Mouse (Mus musculus) spleen, adult 18-20 months (tissue): Measurements from ENCODE around the gene Tsku.

Source experiments
- DNase-seq, 2 experiments: peaks; one replicate each; pipeline ENCODE4 v3.0.0; 2022; ENCODE audit warnings: mixed read lengths in 2 of 2

Tsku gene

DNA sequence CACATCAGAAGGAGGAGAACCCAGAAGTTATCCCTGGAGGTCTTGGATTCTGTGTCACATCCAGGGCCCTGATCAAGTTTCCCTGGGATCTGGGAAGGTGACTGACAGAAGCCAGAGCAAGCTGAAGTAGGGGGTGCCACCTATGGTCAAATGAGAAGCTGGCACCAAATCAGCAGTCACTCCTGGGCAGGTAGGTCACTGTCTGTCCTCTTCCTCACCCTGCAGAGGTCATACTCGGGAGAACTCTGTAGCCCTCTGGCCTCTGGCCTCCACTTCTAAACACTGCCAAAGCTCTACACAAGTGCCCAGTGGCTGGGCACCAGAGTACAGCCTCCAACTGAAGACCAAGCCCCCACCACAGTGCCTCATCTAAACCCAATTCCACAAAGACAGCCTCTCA, 3.1 kb downstream of the Tsku start:
- no peak for DNase-seq

DNA sequence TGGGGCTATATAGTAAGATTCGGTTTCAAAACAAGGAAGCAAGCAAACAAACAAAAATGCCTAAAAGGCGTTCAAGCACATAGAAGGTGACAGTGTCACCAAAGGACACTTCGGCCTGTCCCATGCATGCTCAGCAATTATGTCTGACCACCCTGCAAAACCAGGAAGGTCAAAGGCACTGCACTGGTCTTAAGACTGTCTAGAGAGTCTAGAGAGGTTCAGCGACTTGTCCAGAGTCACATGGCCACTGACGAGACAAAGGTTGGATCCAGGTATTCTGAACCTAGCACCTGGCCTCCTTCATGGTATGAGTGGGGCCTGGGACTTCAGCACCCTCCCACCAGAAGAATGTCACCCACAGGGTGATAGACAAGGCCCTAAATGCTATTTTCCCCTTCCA, 3.8 kb downstream of the Tsku start:
- no peak for DNase-seq

DNA sequence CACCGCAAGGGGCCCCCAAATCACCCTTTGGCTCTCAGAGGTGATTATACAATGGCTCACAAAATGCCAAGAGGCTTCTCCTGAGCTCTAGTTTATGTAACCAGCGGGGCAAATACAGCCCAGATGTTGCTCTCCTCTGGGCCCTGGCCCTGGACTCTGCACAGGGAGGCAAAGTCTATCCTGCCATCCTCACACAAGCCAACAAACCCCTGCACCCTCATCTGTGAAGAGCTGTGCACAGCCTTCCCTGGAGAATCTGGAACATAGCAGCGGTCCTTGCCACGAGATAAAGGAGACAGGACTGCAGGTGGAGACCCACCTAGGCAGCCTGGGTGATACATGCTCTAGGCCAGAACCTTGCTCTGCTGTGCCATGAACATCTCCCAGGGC, 6.2 kb downstream of the Tsku start:
- no peak for DNase-seq

DNA sequence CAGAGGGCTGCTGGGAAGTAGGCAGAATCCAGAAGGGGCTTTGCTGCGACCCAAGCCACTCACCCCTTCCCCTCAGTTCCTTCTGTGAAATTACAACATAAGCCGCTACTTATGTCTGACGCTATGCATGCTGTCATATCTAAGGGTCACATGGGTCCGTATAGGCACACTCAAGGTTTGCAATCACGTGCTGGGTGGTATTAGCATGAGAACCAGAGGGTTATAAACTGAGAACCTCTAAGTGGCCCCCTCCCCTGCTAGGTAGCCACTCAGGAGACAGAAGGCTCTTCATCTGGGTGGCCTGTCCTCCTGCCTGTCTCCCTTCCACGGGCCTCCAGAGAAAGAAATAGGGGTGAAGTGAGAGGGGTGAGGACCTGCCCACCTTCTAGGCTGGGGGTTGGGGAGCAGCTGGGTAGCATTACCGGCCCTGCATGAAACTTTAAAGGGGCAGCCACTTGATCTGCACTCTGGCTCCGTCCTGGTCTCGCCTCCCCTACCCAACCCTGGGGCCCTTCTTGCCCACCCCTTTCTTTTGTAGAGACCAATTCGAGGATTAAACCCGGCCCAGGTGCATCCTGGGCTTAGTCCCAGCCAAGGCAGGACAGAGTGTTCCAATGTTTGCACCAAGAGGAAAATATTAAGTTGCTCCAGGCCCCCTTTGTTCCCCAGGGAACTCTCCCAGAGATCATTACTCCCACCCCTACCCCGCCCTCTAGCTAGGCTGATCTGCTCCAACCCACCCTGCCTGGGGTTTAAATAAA, 6.8 kb downstream of the Tsku start:
- no peak for DNase-seq

DNA sequence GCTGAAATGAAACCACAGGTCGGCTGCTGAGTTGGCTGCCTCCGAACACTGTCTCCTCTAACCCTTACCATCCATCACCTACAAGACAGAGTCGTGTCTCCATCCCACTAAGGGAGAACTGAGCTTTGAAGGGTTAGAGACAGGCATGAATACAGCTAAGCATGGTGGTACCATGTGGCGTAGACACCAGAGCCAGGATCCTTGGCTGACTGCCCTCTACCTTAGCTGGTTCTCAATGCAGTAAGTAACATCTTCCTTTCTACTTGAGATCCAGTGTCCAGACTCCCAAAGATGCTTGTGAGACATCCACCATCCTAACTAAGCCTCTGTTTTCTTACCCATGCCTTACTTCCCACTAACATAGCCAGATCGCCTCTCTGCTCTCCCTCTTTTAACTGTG, 7.5 kb downstream of the Tsku start:
- DNase-seq: no peak

DNA sequence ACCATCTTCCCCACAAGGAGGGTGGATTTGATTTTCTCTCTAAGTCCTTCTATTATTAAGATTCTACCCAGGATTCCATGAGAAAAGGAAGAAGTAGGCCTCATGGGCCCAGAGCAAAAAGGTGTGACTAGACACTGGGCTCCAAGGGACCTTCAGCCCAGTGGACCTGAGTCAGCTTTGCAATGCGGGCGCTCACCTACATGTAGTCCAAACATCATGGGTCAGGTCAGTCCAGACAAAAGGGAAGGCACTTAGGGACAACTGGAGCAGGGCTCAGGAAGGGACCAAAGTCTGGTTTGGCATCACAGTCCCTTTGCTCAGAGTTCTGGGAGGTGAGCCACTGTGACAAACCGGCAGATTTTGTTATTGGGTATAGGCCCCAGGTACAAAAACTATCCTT, 9.6 kb downstream of the Tsku start:
- no peak for DNase-seq

DNA sequence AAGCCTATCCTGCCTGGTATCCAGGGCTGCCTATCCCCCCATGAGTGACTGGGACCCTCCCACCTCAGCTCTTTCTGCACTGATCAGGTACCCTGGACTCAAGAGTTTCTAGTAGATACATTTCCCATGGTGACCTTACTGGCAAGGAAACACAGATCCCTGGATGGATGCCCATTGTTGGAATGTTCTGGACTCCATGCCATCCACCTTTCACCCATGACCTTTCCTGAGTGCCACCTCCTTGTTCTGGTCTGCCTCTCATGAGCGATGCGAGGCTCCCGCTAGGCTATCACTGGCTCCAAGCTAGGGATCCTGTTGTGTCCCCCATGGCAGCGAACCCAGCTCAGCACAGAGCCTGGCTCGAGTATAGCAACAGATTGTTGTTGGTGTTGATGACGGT, 11.3 kb downstream of the Tsku start:
- no peak for DNase-seq

DNA sequence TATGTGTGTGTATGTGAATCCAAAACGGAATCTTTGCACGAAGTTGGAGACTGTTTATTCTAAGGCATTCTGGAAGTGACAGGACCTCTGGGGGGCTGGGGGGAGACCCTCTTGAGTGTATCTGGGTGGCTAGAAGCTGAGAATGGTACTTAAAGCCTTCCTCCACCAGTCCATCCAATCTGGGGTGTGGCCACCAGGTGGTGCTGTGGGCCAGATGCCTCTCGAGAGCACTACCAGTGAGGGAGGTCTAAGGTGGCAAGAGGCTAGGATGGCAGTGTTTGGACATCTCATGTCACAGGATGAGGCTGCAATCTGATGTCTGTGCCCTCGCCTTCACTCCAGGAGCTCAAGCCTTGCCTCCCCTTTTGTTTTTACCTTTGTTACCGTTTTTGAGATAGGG, 12.0 kb downstream of the Tsku start:
- peak; percentile 52 to 85 for DNase-seq

DNA sequence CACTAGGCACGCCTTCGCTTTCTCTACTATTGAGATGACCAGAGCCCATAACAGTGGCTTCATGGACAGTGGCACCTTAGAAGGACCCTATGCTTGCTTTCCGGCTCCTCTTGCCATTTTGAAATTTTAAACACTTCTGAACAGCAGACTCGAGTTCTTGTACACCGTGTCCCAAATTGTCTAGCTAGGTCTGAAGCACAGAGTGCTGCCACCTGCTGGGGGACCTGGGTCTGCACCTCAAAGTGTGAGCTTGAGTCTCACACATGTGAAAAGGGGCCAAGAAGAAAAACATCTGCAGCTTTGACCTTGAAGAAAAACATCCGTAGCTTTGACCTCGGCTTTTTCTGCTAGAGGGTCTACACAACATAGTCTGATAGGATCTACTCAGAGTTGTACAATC, 13.1 kb downstream of the Tsku start:
- DNase-seq: peak; percentile 27 to 67

DNA sequence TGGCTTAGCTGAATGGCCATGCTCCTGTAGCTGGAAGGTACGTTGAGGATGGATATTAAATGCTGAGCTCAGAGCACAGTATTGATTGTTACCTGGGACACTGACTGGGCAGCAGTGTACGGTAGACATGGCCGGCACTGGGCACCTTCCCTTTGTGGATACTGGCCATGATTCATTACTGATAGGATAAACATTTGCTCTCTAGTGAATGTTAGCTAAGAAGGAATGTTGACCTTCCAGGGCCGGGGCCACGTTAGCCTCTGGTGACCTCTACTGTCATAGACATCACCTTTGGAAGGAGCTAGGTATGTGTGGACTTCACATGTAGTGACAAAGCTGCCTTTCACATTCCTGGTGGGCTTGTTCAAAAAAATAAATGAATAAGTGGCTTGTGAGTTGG, 13.7 kb downstream of the Tsku start:
- no peak for DNase-seq

DNA sequence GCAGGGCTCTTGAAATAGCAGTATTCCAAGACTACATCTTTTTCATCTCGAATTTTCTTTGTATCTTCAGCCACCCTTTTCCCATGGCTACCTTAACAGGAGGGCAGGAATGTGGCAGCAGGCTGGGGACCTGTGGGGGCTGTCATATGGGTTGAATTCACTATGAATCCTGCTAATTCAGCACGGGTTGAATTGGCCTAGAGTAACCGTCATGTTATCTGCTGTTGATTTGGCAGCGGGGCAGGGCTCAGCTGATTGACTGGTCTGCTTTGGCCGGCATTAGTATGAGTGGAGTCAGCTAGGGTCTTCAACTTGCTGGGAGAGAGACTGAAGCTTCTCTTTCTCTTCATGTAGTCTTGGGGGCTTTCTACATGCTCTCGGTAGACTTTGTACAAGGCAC, 16.1 kb downstream of the Tsku start:
- DNase-seq: no peak

DNA sequence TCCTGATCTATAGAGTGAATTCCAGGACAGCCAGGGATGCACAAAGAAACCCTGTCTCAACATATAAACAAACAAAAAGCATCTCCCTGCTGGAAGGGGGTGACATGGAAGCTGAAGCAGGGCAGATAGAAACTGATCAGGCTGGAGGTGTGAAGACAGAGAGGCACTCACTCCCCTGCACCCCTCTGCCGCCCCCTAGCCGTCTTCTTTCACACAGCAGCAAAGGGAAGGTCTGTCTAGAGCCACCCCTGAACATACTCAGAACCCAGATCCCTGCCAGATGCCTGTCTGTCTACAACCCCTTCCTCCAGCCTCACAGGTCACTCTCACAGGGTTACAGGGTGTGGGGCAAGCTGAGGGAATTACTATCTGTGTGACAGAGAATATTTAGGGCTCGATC, 16.8 kb downstream of the Tsku start:
- DNase-seq: peak; percentile 15 to 60

DNA sequence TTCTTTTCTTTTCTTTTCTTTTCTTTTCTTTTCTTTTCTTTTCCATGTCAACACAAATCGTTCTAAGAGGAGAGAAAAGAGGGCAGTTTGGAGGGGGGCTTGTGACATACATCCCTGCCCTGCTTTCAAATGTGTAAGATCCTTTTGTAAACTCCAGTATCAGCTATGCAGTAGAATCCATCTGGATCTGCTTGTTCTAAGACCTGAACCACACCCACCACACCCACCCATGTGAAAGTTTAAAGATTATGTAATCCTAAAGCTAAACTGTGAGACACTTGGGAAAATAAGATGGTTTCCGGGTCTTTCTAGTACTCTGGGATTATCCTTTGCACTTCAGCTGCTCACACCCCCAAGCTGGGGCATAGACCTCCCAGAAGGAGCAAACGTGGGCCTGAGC, 18.9 kb downstream of the Tsku start:
- no peak for DNase-seq

DNA sequence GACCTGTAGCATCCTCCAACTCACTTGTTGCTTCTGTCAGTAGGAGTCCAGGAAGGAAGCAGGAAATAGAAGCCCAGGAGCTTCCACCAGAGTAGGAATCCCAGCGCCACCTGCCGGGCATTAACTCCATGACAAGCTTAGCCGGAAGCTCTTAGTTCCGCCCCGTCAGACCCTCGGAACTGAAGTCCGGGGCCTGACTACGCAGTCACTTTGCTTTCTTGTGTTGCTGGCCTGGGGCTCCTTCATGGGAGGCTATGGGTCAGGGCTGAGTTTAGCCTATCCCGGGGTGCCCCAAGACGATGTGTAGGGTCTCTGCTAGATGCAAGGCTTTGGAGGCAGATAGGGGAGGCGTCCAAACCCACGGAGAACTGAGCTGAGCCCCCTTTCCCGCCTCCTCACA, 19.7 kb downstream of the Tsku start:
- DNase-seq: peak; percentile 65 to 86

DNA sequence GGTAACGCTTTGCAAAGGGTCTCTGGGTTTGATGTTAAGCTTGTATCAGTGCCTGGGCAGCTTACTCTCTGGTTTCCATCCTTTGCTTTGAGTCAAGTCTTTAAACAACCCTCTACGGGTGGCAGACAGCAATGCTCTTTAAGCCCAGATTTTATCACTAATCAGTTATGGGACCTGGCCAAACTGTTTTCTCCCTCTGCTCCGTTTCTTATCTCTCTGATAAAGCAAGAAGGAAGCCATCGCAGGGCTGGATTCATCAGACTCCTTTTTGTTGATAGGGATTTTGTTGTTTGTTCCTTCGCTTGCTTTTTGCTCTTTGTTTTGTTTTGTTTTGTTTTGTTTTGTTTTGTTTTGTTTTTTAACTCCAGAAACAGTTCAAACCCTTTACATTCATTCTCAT, 20.8 kb downstream of the Tsku start:
- no peak for DNase-seq

DNA sequence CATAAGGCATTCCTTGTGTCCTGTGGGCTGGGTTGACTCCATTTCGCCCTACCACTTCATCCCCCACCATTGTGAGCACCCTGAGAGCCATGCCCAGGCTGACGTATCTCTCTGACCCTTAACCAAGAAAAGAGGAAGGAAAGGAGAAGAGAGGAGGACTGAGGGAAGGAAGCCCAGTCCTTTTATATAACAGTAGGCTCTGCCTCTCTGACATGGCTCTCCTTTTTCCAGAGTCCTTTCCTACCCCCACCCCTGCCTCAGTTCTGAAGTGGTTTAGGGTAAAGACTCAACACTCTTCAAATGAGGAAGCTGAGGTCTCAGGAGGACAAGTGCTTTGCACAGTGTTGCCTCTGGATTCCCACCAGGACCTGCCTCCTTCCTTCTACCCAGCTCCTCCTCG, 27.1 kb downstream of the Tsku start:
- no peak for DNase-seq

DNA sequence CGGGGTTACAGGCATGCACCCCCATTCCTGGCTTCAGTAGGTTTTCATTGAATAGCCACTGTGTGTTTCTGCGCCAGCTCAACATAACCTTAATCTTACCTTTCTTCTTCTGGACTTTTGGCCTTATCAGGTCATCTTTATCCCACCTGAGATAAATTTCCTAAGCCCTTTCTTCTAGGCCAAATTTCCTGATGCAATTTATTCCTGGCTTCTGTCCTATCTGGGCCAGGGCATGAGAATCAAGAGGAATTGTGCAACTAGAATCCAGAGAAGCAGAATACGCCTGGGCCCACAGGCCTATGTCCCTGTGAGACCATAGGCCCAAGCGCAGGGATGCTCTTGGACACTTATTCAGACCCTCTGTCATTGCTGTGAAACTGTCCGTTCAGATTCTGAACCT, 27.6 kb downstream of the Tsku start:
- no peak for DNase-seq

DNA sequence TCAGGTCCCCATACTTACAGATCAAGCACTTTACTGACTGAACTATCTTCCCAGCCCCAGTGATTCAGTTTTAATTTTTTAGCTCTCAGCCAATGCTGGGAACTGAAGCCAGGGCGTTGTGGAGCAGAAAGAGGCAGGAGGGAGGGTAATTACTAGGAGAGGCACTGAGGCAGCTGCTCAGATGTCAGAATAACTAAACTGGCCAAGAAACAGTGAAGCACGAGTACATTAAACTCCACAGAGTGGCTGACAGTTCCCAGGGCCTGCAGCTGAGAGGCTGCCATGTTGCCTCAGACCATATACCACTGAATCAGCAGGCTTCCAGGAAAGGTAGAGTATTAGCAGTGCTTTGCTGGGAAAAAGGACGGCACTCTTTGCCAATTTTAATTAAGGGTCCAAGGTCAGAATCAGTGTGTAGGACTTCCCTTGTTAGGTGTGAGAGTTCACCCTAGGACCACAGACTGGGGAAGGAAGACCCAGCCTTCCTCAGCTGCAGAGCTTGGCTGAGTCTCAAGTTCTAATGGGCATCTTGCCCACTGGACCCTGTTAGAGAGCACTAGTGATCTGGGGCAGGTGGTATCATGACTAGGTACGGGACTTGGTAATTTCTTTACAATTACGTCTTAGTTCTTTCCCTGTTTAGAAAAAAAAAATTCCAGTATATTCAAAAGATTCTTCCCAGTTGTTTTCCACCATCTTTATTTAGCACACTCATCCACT, 28.3 kb downstream of the Tsku start:
- DNase-seq: no peak

DNA sequence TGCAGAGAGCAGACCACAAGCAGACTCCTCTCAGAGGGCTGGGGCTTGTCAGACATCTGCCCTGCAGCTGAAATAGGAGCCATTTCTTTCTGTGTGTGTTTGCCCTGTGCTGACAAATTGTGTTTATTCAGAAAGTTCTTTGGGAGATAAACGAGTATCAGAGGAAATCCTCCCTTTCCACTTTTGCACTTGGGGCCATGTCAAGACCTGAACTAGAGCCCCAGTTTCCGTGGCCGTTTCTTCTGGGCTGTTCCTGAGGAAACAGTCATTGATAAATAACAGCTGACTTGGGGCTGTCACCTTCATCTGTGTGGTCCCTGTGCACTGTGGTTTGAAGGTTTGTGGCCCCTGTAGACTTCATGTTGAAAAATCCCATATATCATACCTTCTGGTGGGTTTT, 29.2 kb downstream of the Tsku start:
- DNase-seq: no peak

DNA sequence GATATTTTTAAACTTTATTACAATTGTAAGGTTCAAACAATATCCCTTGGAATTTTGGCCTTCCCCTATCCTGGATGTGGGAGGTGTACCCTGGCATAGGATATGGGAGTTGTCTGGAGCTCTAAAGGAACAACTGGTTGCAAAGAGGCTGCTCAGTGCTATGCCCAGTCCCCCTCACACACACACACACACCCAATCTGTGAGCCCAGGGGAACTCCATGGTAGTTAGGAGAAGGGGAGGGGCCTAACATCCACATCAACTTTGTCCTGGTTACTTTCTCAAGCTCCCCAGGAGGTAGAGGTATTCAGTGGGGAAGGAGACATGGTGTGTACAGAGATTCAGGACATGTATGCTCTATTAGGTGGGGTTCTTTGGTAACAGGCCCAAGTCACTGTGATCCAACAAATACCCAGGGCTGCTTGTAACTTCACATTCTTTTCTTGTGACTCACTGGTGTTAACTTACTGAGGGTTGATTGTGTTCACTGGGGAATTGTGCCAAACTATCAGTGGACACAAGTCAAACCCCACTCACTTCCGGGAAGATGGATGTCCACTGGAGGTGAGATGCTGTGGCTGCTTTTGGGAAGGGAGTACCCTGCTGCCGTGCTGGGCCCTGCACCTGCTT, 30.6 kb downstream of the Tsku start:
- DNase-seq: no peak

DNA sequence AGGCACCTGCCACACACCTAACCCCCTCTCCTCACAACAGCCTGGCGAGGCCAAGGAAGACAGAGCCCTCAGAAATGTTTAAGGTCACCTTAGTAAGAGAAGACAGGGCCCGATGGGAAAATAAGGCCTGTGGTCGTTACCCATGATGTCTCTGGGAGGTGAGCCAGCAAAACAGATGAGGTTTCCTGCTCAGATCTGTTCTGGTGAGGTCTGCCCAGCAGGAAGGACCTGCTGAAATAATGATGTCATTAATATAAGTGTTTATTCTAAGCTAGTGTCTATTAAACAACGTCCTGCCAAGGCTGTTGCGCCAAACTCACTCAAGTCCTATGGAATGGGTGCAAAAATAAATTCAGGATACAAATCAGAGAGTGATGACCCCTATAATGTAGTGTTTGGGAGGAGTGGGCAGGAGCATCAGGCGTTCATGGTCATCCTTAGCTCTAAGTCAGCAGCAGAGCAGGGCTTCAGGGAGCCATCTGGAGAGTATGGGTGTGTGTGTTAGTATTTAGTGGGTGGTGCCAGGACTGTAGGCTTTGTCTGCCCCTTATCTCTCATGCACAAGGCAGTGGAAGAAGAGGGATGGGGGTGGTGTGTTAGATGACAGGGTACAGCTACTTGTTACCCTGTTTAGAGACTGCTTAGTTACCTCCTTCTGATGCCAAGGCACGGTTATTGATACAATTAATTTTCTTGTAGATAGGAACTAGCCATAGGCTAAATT, 31.3 kb downstream of the Tsku start:
- no peak for DNase-seq

DNA sequence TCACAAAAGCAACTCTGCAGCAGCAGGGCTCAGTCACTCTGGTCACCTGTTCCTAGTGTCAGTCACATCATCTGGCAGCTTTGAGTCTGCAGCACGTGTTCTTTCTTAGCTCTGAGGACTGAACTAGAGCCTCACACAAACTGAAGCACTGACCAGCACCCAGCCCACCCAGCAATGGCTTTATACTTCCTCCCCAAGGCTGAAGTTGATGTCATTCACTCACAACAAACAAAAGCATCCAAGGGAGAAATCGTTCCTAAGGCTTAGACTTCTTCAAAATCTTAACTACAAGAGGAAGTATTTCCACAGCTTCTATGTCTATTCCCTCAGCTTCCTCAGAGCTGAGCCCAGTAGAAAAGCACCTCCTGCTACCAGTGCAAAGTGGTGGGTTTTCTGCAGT, 32.8 kb downstream of the Tsku start:
- no peak for DNase-seq

DNA sequence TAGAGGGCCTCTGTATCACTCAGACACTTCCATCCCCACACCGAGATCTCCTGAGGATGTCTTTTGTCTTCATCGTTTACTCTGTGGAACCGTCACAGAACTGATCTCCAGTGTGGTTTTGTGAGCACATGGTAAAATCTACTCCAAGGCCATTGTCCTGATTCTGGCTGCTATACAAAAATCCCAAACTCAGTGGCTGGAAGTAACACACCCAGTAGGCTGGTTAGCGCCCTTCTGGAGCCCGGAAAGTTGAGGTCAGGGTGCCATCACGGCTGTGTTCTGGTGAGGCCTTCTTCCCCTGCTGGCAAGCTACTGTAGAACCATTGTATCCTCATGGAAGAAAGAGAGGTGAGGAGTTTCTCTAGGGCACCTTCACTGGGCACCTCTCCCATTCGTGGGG, 35.1 kb downstream of the Tsku start:
- DNase-seq: no peak

DNA sequence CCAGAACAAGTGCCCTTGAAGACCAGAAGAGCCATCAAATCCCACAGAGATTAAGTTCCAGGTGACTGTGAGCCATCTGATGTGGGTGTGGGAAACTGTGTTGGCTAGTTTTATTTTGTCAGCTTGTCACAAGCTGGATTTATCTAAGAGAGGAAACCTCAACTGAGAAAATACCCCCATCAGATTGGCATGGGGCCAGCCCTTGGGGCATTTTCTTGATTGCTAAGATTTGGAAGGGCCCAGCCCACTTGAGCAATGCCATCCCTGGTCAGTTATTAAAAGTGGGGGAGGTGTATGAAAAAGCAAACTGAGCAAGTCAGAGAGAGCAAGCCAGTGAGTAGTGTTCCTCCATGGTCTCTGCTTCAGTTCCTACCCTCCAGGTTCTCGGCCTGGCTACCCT, 36.9 kb downstream of the Tsku start:
- no peak for DNase-seq
